Mouse (Mus musculus): ENCODE data around the gene Maml3. TPM values are rescaled to one million over a fixed set of nuclear protein-coding genes. Genes with fewer than 3 reads are reported as not detected.
A peak's percentile ranks its signal among the peaks of the same experiment; 100 is the strongest.

Maml3 gene
- polyA plus RNA-seq, 1 experiment = 2.2 TPM

- TF ChIP-seq POLR2A (IDR thresholded peaks at IDR 0.05; ENCODE audit: borderline replicate concordance, low read depth, low read length) = no peak
- no peak for TF ChIP-seq CTCF (IDR thresholded peaks at IDR 0.05; ENCODE audit: low read depth, low read length)
- H3K27ac ChIP-seq (ENCODE audit: insufficient read depth, low read depth, low read length) = no peak overlapping the region
- peaks cover 29% of the 10 kb centered on the region for H3K4me1 ChIP-seq (ENCODE audit: control insufficient read depth, insufficient read depth, low read length)
- no peak overlapping the region for H3K4me3 ChIP-seq (ENCODE audit: insufficient read depth, low read length)
Observed at GRCm38 (mm10) chr3:51726257-51726656, 378.6 kb downstream of the Maml3 start.

GRCm38 (mm10) chr3:51719982-51720381, 384.9 kb downstream of the Maml3 start:
- Histone ChIP-seq H3K27ac (ENCODE audit: insufficient read depth, low read depth, low read length) (peak overlapping the region; percentile 57), H3K4me1 (ENCODE audit: control insufficient read depth, insufficient read depth, low read length) (peaks cover 17% of the 10 kb centered on the region), H3K4me3 (ENCODE audit: insufficient read depth, low read length) (no peak overlapping the region)
- TF ChIP-seq CTCF (IDR thresholded peaks at IDR 0.05; ENCODE audit: low read depth, low read length) (no peak), POLR2A (IDR thresholded peaks at IDR 0.05; ENCODE audit: borderline replicate concordance, low read depth, low read length) (no peak)

- H3K4me1 ChIP-seq (ENCODE audit: control insufficient read depth, insufficient read depth, low read length) = peaks cover 17% of the 10 kb centered on the region
- H3K27ac ChIP-seq (ENCODE audit: insufficient read depth, low read depth, low read length) = peak overlapping the region; percentile 6; the same call in 1 of the 2 replicates
- TF ChIP-seq POLR2A (IDR thresholded peaks at IDR 0.05; ENCODE audit: borderline replicate concordance, low read depth, low read length) = no peak
- TF ChIP-seq CTCF (IDR thresholded peaks at IDR 0.05; ENCODE audit: low read depth, low read length) = no peak
- no peak overlapping the region for H3K4me3 ChIP-seq (ENCODE audit: insufficient read depth, low read length)
Observed at GRCm38 (mm10) chr3:51719373-51719772, 385.5 kb downstream of the Maml3 start.

- Histone ChIP-seq H3K27ac (ENCODE audit: insufficient read depth, low read depth, low read length) (no peak overlapping the region), H3K4me3 (ENCODE audit: insufficient read depth, low read length) (no peak overlapping the region), H3K4me1 (ENCODE audit: control insufficient read depth, insufficient read depth, low read length) (peaks cover 17% of the 10 kb centered on the region)
- TF ChIP-seq POLR2A (IDR thresholded peaks at IDR 0.05; ENCODE audit: borderline replicate concordance, low read depth, low read length) = no peak
- TF ChIP-seq CTCF (IDR thresholded peaks at IDR 0.05; ENCODE audit: low read depth, low read length) = no peak
Observed at GRCm38 (mm10) chr3:51717909-51718308, 387.0 kb downstream of the Maml3 start.

GRCm38 (mm10) chr3:51717455-51717854, 387.4 kb downstream of the Maml3 start:
- Histone ChIP-seq H3K4me3 (ENCODE audit: insufficient read depth, low read length) (no peak overlapping the region), H3K4me1 (ENCODE audit: control insufficient read depth, insufficient read depth, low read length) (peaks cover 19% of the 10 kb centered on the region), H3K27ac (ENCODE audit: insufficient read depth, low read depth, low read length) (no peak overlapping the region)
- no peak for TF ChIP-seq CTCF (IDR thresholded peaks at IDR 0.05; ENCODE audit: low read depth, low read length)
- no peak for TF ChIP-seq POLR2A (IDR thresholded peaks at IDR 0.05; ENCODE audit: borderline replicate concordance, low read depth, low read length)

GRCm38 (mm10) chr3:51714469-51714868, 390.4 kb downstream of the Maml3 start:
- Histone ChIP-seq H3K27ac (ENCODE audit: insufficient read depth, low read depth, low read length) (no peak overlapping the region), H3K4me1 (ENCODE audit: control insufficient read depth, insufficient read depth, low read length) (peaks cover 27% of the 10 kb centered on the region), H3K4me3 (ENCODE audit: insufficient read depth, low read length) (no peak overlapping the region)
- TF ChIP-seq CTCF (IDR thresholded peaks at IDR 0.05; ENCODE audit: low read depth, low read length) = no peak
- no peak for TF ChIP-seq POLR2A (IDR thresholded peaks at IDR 0.05; ENCODE audit: borderline replicate concordance, low read depth, low read length)

- no peak overlapping the region for H3K27ac ChIP-seq (ENCODE audit: insufficient read depth, low read depth, low read length)
- H3K4me1 ChIP-seq (ENCODE audit: control insufficient read depth, insufficient read depth, low read length) = peaks cover 23% of the 10 kb centered on the region
- TF ChIP-seq POLR2A (IDR thresholded peaks at IDR 0.05; ENCODE audit: borderline replicate concordance, low read depth, low read length) (no peak), CTCF (IDR thresholded peaks at IDR 0.05; ENCODE audit: low read depth, low read length) (no peak)
Observed at GRCm38 (mm10) chr3:51713233-51713632, 391.6 kb downstream of the Maml3 start.

GRCm38 (mm10) chr3:51712382-51712781, 392.5 kb downstream of the Maml3 start:
- TF ChIP-seq POLR2A (IDR thresholded peaks at IDR 0.05; ENCODE audit: borderline replicate concordance, low read depth, low read length) = no peak
- TF ChIP-seq CTCF (IDR thresholded peaks at IDR 0.05; ENCODE audit: low read depth, low read length) = no peak
- H3K4me3 ChIP-seq (ENCODE audit: insufficient read depth, low read length) = no peak overlapping the region
- H3K27ac ChIP-seq (ENCODE audit: insufficient read depth, low read depth, low read length) = no peak overlapping the region
- peaks cover 26% of the 10 kb centered on the region for H3K4me1 ChIP-seq (ENCODE audit: control insufficient read depth, insufficient read depth, low read length)

More at GRCm38 (mm10) chr3:51713233-51713632, 391.6 kb downstream of the Maml3 start:
- no peak overlapping the region for H3K4me3 ChIP-seq (ENCODE audit: insufficient read depth, low read length)

GRCm38 (mm10) chr3:51708746-51709411, 396.0 kb downstream of the Maml3 start:
- Histone ChIP-seq H3K4me1 (ENCODE audit: control insufficient read depth, insufficient read depth, low read length) (peaks cover 26% of the 10 kb centered on the region), H3K4me3 (ENCODE audit: insufficient read depth, low read length) (peak overlapping the region; percentile 64), H3K27ac (ENCODE audit: insufficient read depth, low read depth, low read length) (peak overlapping the region; percentile 99)
- TF ChIP-seq CTCF (IDR thresholded peaks at IDR 0.05; ENCODE audit: low read depth, low read length) = no peak
- no peak for TF ChIP-seq POLR2A (IDR thresholded peaks at IDR 0.05; ENCODE audit: borderline replicate concordance, low read depth, low read length)

GRCm38 (mm10) chr3:51708375-51708745, 396.5 kb downstream of the Maml3 start:
- Histone ChIP-seq H3K27ac (ENCODE audit: insufficient read depth, low read depth, low read length) (peak overlapping the region; percentile 99), H3K4me1 (ENCODE audit: control insufficient read depth, insufficient read depth, low read length) (peaks cover 26% of the 10 kb centered on the region), H3K4me3 (ENCODE audit: insufficient read depth, low read length) (peak overlapping the region; percentile 22; the same call in 1 of the 2 replicates)
- TF ChIP-seq POLR2A (IDR thresholded peaks at IDR 0.05; ENCODE audit: borderline replicate concordance, low read depth, low read length) (no peak), CTCF (IDR thresholded peaks at IDR 0.05; ENCODE audit: low read depth, low read length) (no peak)
